Mouse (Mus musculus) erythroid progenitor cell, adult 5-6 weeks (primary cell): ENCODE measurements around the gene Nr3c2. TPM values are rescaled to one million over a fixed set of nuclear protein-coding genes. Genes with fewer than 3 reads are reported as not detected.

Experiments
- ATAC-seq: replicated peaks from 2 replicates; pipeline ENCODE4 v1.8.0; 2016; ENCODE audit warnings: moderate number of reproducible peaks, mild to moderate bottlenecking, moderate TSS enrichment, inconsistent platforms; ENCODE audit not compliant: poor library complexity, low FRiP score, severe bottlenecking
- total RNA-seq, 2 experiments: library from RNA; stranded (forward) in 1 of 2; stranded (reverse) in 1 of 2; fragments of 150-400 nt in 1 of 2; fragments of 186-747, 209-891 nt in 1 of 2; gene quantifications; 2 replicates each; pipeline versions ENCODE4 v1.2.3 to v1.2.4; 2015 to 2017; ENCODE audit warnings: low replicate concordance in 2 of 2

Nr3c2 gene
- total RNA-seq, 2 experiments from 2014 or later, result not detected

DNA sequence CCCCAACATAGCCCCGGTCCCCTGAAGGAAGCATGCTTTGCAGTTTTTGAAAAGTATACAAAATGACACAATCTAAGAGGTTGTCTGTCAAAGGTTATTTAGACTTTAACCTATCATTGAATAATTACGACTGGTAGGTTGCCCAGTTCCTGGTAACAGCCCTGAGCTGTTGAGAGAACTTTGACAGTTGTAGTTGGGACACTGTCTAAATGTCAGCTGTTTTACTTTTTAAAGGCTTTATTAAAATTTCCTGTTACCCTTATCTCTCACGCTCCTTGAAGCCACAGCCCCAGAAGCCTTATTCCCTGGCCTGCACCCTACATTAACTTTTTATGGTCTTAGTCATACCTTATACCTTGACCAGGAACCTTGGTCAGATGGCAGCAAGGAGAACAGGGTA is 147.5 kb downstream of the Nr3c2 start:
- no peak for ATAC-seq

GRCm38 (mm10) chr8:77051399-77052275 is 152.4 kb downstream of the Nr3c2 start:
- no peak for ATAC-seq

DNA sequence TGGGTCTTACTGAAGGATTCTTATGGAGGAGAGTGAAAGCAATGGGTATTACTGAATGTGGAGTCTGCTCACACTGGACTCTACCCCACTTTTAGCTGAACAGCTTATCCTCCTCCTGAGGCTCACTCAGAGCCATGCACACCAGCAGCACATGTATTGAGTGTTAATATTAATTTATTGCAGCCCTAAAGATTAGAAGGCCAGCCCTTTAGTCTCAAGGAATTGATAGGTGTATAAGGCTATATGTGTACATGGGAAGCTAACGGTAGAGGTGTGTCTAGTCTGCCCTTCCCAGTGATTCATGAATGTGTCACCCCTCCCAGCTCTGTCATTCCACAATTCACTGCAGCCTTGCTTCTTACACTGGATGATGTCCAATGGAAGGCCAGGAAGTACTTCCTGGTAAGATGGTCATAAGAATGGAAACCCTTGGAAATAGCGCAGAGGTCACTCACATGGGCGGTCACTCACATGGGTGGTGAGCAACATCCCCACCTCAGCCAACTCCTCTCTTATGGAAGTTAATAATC is 156.3 kb downstream of the Nr3c2 start:
- ATAC-seq, result no peak

DNA sequence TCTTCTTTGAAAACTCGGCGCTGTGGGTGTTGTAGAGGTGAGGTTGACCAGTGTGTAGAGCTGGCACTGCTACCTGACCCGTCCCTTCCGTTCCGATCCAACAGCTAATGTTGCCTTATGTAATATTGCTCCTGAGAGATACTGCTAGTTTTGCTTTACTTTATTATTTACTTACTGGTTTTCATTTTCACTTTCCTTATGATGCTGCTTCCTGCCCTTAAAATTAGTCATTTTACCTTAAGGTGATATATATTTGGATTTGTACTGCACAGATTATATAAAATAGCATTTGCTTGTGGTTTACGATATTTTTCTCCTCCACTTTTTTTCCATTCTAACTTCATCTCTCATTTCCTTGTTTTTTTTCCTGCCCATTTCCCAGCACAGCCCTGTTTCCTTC is 157.6 kb downstream of the Nr3c2 start:
- no peak for ATAC-seq

DNA sequence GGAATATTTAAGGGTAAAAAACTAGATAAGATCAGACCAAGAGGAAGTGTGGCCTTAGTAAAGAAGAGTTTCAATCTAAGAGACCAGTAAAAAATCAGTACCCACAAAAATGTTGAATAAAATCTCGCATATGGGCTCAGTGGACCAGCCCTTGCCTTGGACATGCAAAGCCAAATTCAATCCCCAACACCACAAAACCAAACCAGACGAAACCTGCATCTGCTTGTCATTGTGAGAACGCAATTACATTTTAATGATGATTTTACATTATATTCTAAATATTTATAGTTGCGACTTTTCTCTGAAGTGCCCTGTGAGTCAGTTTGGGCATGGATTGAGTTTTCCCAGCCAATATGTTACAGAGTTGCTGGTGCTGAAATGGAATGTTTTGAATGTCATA is 183.4 kb downstream of the Nr3c2 start:
- ATAC-seq, result no peak

GRCm38 (mm10) chr8:77086036-77086435 is 186.8 kb downstream of the Nr3c2 start:
- ATAC-seq, result no peak

DNA sequence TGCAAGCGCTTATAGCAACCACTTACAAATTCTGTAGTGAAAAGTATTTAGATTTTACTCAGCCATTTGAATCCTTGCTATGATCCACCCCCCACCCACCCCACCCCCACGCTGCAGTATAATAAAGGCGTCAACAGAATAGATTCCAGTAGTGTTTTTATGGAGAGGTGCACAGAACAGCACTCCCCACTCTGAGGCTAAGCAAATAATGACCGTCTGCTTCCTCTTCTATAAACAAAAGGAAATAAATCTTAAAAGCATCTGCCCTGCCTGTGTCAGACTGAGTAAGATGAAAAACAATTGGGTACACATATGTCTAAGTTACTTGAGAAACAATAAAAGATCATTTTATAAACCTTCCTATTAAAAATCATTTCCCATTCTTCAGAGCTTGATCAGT is 197.5 kb downstream of the Nr3c2 start:
- no peak for ATAC-seq

DNA sequence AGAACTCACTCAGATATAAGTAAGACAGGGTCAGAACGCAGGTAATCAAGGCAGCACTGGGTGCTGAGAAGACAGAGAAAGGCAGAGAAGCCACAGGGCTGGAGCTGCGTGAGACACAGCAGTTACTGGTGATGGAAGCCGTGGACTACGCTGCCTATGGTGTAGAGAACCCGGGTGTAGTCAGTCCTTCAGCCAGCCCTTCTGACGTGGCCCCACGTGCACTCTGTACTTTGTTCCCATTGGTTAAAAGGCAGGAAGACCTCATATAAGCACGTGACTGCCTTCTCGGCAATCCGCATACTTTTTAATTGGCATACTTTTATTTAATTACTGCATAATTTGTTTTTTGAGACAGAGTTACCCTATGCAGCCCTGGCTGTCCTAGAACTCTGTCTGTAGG is 198.9 kb downstream of the Nr3c2 start:
- ATAC-seq, result no peak

- no peak for ATAC-seq
Observed at GRCm38 (mm10) chr8:77100370-77100769, 201.1 kb downstream of the Nr3c2 start.

- ATAC-seq, result no peak
Observed at GRCm38 (mm10) chr8:77102879-77103278, 203.6 kb downstream of the Nr3c2 start.

DNA sequence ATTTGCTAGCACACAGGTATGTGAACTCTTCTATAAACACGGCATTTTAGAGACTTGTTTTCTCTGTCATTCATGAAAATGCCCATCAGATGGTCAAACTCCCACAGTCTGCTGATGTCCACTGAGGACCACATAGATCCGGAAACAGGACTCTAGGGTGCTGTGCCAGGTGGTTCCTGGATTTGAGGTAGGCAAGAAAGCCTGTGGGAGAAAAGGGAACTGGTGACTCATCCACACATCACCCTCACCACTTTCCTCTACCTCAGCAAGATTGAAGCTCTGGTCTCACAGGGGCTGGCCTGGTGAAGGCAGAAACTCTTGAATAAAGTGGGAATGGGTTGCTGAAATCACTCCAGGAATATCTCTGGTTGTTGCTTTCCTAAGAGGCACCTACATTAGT is 213.5 kb downstream of the Nr3c2 start:
- no peak for ATAC-seq

- ATAC-seq, result no peak
Observed at GRCm38 (mm10) chr8:77114769-77115168, 215.5 kb downstream of the Nr3c2 start.

GRCm38 (mm10) chr8:77116419-77117079 is 217.3 kb downstream of the Nr3c2 start:
- no peak for ATAC-seq

- ATAC-seq, result no peak
Observed at GRCm38 (mm10) chr8:77120810-77121570, 221.7 kb downstream of the Nr3c2 start.

DNA sequence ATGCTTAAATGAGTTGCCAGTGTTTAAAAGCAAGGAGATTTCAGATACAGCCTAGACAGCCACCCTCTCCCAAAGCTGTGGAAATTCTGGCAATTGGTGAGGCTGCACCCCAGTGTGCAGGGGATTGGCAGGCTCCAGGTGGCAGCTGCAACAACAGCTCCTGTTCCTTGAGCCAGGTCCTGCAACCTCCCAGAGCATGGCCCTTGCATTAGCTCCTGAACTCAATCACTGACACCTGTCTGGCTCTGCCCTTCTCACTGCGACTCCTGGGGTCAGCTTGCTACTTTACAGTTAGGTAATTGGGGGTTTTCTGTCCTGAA is 222.3 kb downstream of the Nr3c2 start:
- no peak for ATAC-seq

DNA sequence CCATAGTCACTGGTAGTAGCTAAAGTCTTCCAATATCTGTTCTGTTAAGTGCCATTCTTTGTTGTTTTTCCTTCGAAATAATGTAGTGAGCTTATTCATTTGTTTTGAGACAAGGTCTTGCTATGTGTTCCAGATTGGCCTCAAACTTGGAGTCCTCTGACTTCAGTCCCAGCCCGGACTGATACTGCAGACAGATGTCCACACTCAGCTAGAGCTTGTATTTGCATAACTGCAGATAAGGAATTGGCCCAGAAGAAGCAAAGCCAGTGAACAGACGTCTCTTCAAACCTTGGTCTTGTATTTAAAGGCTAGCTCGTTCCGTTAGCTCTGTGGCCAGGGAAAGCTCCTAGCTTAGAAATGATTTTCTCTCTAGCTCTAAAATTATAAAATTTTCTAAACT is 223.1 kb downstream of the Nr3c2 start:
- no peak for ATAC-seq

DNA sequence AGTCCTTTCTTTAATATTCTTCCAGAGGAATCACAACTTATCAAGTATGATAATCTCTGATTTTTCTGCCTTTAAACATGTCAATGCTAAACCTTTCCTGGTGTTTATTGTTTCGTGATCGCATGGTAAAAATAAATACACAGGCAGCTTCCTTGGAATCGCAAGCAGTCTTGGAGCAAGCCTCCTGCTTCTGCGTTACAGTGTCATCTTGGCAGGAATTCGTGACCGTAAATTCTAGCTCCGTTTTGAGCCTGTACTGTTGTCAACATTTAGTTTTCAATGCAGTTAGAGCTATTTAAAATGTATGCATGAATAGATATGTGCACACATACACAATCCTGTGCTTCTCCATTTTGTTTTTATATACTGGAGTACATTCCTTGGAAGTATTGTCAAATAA is 226.5 kb downstream of the Nr3c2 start:
- no peak for ATAC-seq

- no peak for ATAC-seq
Observed at GRCm38 (mm10) chr8:77128006-77128405, 228.8 kb downstream of the Nr3c2 start.

DNA sequence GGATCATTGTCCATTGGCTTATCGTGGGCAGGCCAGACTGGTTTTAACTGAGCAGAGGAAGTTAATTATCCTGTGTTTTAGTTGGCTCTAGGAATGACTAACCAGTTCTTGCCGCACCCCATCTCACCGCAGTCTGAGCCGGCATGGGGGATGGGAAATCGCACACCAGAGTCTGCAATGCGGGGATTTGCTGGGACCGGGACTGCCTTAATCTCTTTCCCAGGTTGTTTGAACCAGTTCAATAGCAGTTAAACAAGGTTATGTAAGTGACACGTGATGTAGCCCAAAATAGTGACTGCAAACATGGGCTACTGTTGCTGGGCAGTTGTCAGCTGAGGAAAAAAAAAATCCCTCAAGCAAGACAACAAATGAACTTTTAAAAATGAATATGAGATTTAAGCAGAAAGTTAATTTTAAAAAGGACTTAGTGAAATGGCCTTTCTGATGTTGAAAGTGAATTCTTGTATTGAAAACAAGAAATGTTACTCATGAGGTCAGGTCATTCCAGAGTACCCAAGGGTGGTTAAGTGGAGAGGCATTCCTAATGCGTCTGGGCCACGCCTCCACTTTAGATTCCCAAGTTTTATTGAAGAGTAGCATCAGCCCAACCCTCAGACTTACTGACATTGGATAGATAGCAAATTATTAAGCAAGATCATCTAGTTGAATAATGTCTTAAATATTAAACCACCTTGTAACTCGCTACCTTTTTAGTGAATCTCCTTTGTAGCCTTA is 233.8 kb downstream of the Nr3c2 start:
- ATAC-seq, result no peak

GRCm38 (mm10) chr8:77133797-77134385 is 234.6 kb downstream of the Nr3c2 start:
- ATAC-seq, result no peak
